Mouse (Mus musculus): Measurements from ENCODE around the gene Epb41l4b.

- TF ChIP-seq CTCF (IDR thresholded peaks at IDR 0.05; ENCODE audit: low read depth) (no peak), EP300 (IDR thresholded peaks at IDR 0.05; ENCODE audit: low read depth) (no peak)
Observed at GRCm38 (mm10) chr4:57135431-57135830, 7.8 kb downstream of the Epb41l4b start.
